Mouse (Mus musculus): ENCODE measurements at regions not wholly inside any gene's neighbourhood (a gene's known extent, or its start where the extent isn't known, plus 50 kb on each side); places are given as distances from the start of the nearest gene placed in this dataset.

GRCm38 (mm10) chr11:50534266-50534665, 67.6 kb upstream of the Adamts2 start:
- TF ChIP-seq CTCF (IDR thresholded peaks at IDR 0.05; ENCODE audit: control insufficient read depth, insufficient read depth, insufficient replicate concordance, low read depth, low read length) = no peak
- no peak for TF ChIP-seq POLR2A (IDR thresholded peaks at IDR 0.05; ENCODE audit: control insufficient read depth, low read depth, low read length)
